Mouse (Mus musculus) ovary, postnatal 14 days (tissue): Measurements from ENCODE around the gene Cfap73.

Experiments
- DNase-seq: peaks from one replicate; pipeline ENCODE4 v3.0.0; 2022; ENCODE audit warnings: low spot score

The Cfap73 gene

GRCm38 (mm10) chr5:120634131-120634530 lies at the start of gene Cfap73:
TSS of gene Cfap73 (minus strand) at chr5:120634235.
- no peak for DNase-seq

- no peak for DNase-seq
Measured at GRCm38 (mm10) chr5:120682982-120683771, 49.1 kb upstream of the Cfap73 start.

- no peak for DNase-seq
Measured at GRCm38 (mm10) chr5:120680918-120681317, 46.9 kb upstream of the Cfap73 start.

- peak; percentile 80 for DNase-seq
Measured at GRCm38 (mm10) chr5:120679676-120680555, 45.9 kb upstream of the Cfap73 start.

GRCm38 (mm10) chr5:120677516-120677915 lies 43.5 kb upstream of the Cfap73 start:
- DNase-seq: no peak

- DNase-seq: no peak
Measured at GRCm38 (mm10) chr5:120674229-120675145, 40.5 kb upstream of the Cfap73 start.

- peak; percentile 58 for DNase-seq
Measured at GRCm38 (mm10) chr5:120673626-120674025, 39.6 kb upstream of the Cfap73 start.

GRCm38 (mm10) chr5:120671865-120672264 lies 37.8 kb upstream of the Cfap73 start:
- no peak for DNase-seq

- DNase-seq: no peak
Measured at GRCm38 (mm10) chr5:120670132-120670531, 36.1 kb upstream of the Cfap73 start.

GRCm38 (mm10) chr5:120668761-120669160 lies 34.7 kb upstream of the Cfap73 start:
- no peak for DNase-seq

- no peak for DNase-seq
Measured at GRCm38 (mm10) chr5:120664888-120665287, 30.9 kb upstream of the Cfap73 start.

GRCm38 (mm10) chr5:120660816-120661215 lies 26.8 kb upstream of the Cfap73 start:
- no peak for DNase-seq

- DNase-seq: no peak
Measured at GRCm38 (mm10) chr5:120656281-120656751, 22.3 kb upstream of the Cfap73 start.

GRCm38 (mm10) chr5:120653873-120654272 lies 19.8 kb upstream of the Cfap73 start:
- no peak for DNase-seq

GRCm38 (mm10) chr5:120652915-120653701 lies 19.1 kb upstream of the Cfap73 start:
- DNase-seq: no peak

GRCm38 (mm10) chr5:120651230-120651629 lies 17.2 kb upstream of the Cfap73 start:
- DNase-seq: no peak

- DNase-seq: no peak
Measured at GRCm38 (mm10) chr5:120649938-120650337, 15.9 kb upstream of the Cfap73 start.

GRCm38 (mm10) chr5:120649374-120649933 lies 15.4 kb upstream of the Cfap73 start:
- no peak for DNase-seq

- peak; percentile 45 for DNase-seq
Measured at GRCm38 (mm10) chr5:120648569-120649373, 14.7 kb upstream of the Cfap73 start, which contains the start of gene Rasal1. TSS of gene Rasal1 (plus strand) at chr5:120648812.
